Mouse (Mus musculus) heart, adult 11 months (tissue): ENCODE data around the gene Pdgfb.

ENCODE experiments used
- DNase-seq: peaks from one replicate; pipeline ENCODE4 v3.0.0; 2022

The Pdgfb gene

GRCm38 (mm10) chr15:80014321-80015210, at the start of gene Pdgfb:
TSS of gene Pdgfb (minus strand) at chr15:80014977.
- peak; percentile 99 for DNase-seq

DNA sequence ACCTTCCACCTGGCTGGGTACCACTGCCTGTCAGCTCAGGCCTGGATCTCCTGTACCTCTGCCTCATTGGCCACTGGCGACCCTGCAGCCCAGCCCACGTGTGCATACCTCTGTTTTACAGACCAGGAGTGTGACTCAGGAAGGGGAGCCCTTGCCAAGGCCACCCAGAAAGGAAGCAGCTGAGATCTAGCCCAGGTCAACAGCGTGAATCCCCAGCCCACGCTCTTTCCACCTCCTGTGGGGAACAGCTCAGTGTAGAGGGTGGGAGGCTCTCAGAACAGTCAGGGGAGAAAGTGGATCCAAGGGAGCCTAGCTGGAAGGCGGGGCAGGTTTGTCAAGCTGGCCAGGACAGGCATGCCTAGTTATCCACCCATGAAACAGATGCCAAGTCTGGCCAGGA, 48.0 kb upstream of the Pdgfb start:
- no peak for DNase-seq

- DNase-seq = no peak
Observed at GRCm38 (mm10) chr15:80062339-80062738, 47.6 kb upstream of the Pdgfb start.

GRCm38 (mm10) chr15:80061071-80061550, 46.3 kb upstream of the Pdgfb start:
- no peak for DNase-seq

GRCm38 (mm10) chr15:80060356-80061070, 45.7 kb upstream of the Pdgfb start:
- no peak for DNase-seq

- DNase-seq = no peak
Observed at GRCm38 (mm10) chr15:80059606-80060005, 44.8 kb upstream of the Pdgfb start.

GRCm38 (mm10) chr15:80058151-80058550, 43.4 kb upstream of the Pdgfb start:
- DNase-seq = no peak

GRCm38 (mm10) chr15:80054034-80054710, 39.4 kb upstream of the Pdgfb start:
- DNase-seq = peak; percentile 99

- peak; percentile 95 for DNase-seq
Observed at GRCm38 (mm10) chr15:80053381-80054033, 38.7 kb upstream of the Pdgfb start.

GRCm38 (mm10) chr15:80051782-80052181, 37.0 kb upstream of the Pdgfb start:
- peak; percentile 95 for DNase-seq

- DNase-seq = peak; percentile 99
Observed at GRCm38 (mm10) chr15:80051092-80051761, 36.5 kb upstream of the Pdgfb start.

DNA sequence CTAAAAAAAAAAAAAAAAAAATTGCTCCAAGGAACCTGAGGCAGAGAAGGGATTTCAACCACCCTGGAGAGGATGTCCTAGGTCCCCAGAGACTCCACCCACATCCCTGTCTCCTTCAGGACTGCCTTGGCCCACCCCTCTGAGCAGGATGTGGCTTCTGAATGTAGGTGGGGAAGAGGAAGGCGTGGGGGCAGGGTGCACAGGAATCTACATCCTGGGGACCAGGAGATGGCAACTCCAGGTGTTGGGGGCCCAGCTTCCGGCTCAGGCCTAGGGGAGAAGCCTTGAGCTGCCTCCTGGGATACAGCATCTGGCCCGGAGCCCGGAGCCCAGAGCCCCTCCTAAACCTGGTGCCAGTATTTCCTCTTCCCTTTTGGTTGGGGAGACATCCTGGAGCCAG, 35.3 kb upstream of the Pdgfb start:
- peak; percentile 99 for DNase-seq

DNA sequence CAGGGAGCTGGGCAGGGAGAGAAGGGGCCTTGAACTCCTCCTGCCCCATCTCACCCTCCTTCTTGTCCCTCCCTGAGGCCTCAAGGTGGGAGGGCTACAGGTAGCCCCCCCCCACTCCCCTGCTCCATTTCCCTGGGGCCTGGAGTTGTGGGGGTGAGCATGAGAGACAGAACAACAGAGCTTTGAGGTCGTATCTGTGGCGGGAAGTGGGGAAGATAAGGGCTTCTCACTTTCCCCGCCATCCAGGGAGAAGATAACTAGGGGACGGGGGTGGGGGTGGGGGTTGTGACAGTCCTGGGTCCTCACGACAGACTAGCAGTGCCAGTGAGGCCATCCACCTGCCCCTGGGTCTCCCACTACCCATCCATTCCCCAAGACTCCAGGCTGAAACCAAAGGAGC, 33.2 kb upstream of the Pdgfb start:
- DNase-seq = no peak

DNA sequence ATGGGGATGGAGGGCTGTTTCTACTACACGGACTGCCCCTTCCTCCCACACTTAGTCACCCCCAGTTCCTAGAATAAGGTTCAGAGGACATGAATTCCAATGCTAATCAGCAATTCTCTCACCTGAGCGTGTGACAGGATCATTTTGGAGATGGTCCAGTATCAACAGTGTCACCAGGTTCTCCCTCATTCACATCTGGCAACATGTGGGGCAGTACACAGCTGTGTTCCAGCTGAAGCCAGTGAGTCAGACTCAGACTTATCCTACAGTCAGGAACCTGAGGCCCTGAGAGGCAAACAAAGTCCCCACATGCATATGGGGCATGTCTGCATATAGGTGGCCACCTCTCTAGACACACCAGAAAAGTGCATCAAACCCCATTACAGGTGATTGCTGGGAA, 32.5 kb upstream of the Pdgfb start:
- DNase-seq = no peak

- DNase-seq = no peak
Observed at GRCm38 (mm10) chr15:80045749-80046148, 31.0 kb upstream of the Pdgfb start.

- no peak for DNase-seq
Observed at GRCm38 (mm10) chr15:80044249-80044648, 29.5 kb upstream of the Pdgfb start.

DNA sequence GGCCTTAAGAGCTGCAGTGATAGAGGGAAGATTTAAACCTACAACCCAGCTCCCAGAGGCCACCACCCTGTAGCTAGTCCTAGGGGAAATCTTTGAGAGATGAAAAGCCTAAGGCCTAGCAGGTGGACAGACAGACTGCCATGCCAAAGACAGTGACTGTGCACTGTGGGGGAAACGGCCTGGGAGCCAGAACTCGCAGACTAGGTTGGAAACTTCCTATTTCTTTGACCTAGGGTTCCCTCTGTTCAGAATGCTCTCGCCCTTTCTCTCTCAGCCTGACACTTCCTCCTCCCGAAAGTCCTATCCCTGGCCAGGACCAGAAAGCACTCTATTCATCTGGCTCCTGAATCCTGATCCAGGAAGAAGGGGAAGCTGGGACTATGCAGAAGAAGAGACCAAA, 27.4 kb upstream of the Pdgfb start:
- DNase-seq = no peak

DNA sequence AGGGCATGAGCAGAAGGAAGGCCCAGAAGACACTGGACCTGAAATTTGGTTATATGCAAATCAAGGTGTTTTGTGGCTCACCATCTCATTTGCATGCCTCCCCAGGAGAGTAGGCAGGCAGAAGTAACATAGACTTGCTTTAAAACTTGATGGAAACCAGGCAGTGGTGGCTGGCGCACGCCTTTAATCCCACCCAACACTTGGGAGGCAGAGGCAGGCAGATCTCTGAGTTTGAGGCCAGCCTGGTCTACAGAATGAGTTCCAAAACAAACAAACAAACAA, 23.3 kb upstream of the Pdgfb start:
- DNase-seq = no peak

DNA sequence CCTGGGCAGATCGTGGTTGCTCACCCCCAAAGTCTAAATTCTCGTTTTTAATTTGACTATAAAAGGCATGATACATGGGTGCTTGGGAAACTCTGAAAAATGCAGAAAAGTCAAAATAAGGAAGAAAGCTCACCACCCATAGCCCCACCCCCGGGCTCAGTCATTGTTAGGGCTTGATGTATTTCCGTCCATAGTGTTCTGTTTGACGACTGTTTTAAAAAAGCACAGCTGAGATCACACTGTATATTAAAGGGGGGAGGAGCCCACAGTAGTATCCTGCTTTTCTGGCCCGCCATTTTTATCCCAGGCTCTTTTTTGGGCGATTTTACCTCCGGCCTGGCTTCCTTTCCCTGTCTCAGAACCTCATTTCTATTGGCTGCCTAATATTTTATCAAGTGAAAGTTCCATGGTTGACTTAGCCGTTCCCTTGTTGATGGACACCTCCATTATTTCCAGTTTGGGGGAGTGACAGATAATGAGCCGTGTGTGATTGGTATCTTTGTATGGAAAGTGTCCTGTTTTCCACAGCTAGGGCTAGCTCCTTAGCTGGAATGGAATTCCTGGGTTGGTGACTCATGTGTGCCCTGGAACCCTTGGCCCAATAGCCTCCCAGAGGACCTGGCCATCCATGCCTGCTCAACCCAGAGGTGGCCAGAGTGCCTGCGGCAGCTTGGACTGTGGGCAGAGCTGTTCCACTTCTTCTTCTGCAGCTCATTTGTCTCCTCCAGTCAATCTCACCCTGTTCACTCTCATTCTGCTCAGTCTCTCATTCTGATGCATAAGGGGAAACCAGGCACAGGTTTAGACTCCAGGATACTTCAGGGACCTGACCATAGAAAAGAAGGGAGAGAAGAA, 22.7 kb upstream of the Pdgfb start:
- DNase-seq = no peak

DNA sequence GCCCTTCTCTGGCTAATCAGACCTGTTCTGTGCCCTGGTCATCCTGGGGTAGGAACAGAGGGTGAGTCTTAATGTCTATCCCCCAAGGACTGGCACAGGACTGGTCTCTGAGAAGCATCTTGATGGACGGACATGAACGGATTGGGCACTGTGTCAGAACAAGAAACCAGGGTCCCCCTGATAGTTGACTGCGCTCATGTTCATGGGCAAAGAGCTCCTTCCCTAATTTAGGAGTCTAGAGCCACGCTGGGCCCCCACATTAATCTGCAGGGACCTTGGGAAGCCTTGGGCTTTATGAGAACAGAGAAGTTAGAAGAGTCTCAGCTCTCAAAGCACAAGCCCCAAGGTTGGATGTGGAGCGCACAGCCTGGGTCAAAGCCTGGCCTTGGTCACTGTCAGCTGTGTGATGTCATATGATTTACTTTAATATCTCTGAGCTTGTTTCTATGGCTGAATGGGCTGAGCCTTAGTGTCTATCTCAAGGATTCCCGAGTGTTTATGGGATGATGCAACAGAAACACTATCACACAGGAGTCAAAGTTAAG, 20.6 kb upstream of the Pdgfb start:
- DNase-seq = no peak

DNA sequence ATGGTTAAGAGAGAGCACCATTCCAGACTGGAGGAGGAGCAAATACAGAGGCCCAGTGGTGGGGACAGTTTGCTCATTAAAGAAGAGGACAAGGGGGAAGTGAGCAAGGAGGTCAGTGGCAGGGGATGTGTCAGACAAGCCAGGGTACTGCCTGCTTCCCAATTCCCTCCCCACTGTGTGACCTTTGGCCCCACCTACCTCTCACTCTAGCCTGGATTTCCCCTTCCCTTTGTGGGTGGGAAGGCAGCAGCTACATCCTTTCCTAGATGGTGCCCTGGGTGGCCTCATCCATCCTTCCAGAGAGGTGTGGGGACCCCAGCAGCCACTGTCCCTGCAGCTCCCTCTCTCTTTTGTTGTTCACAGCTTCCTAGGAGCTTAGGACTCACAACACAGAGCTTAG, 20.1 kb upstream of the Pdgfb start:
- DNase-seq = peak; percentile 95
